Mouse (Mus musculus) NIH3T3 (cell line): ENCODE measurements around the gene Defb25.
A peak's percentile ranks its signal among the peaks of the same experiment; 100 is the strongest.
"Not testable (repeated sequence)": the region's sequence is repeated elsewhere in the genome, so short reads cannot be mapped to it uniquely, and the experiment has no call there.

Experiments
- DNase-seq: peaks from one replicate; pipeline ENCODE4 v3.0.0-alpha.2; 2012; ENCODE audit warnings: low read depth

Defb25 gene

GRCm38 (mm10) chr2:152622953-152623352 is at the start of gene Defb25:
Gene Defb25, minus strand, starts transcription at chr2:152623053.
- DNase-seq: no peak

DNA sequence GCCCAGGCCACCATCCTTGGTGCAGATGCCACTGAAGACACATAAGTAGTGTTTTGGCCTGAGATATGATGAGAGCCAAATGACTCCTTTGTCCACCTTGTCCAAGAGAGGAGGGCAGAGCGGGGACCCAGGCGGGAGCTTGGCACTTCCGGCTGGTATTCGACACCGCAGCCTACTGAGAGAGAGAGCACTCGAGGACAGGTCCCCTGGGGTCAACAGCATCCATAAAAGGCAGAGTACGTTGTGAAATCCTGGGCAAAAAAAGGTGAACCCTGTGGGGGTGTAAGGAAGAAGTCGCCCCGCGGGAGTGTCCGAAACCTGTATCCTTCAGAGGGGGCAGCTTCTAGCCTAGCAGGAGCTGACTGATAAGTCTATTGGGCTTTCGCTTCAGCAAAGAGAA is 49.3 kb upstream of the Defb25 start:
- DNase-seq: no peak

GRCm38 (mm10) chr2:152671642-152671999 is 48.8 kb upstream of the Defb25 start:
- peak; percentile 72 for DNase-seq

- DNase-seq: no peak
These were observed 48.3 kb upstream of the Defb25 start for GRCm38 (mm10) chr2:152670983-152671641.

DNA sequence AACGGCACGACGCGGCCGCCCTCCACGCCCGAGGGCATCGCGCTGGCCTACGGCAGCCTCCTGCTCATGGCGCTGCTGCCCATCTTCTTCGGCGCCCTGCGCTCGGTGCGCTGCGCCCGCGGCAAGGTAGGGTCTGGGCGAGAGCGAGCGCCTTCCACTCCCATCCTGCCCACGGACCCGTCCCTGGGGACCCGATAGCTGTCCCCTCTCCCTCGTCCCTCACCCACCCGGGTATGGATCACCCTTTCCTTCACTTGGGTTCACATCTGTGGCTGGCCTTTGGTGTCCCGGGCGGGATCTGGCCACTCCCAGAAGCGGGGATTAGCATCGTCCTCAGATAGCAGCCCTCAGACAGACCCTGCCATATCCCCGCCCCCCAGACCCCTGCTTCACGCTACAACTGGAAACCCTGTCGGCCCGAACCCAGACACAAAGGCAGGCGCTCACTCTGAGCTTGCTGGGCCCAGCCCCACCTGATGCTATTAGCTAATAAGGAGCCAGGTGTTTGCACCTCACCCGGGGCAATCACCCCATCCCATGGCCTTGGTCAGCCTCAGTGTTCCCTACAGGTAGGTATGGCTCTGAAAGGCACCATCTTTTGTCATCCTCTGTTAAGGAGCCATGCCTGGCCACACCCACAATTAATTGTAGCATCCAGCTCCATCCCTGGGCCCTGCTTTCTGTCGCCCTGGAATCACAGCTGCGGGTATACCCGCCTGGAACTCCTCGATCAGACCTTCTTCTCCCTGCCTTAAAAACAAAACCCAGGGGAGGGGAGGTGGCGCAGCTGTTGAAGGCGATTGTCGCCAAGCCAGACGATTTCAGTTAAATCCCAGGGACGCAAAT is 47.0 kb upstream of the Defb25 start:
- peak; percentile 66 for DNase-seq

GRCm38 (mm10) chr2:152669256-152669638 is 46.4 kb upstream of the Defb25 start, which contains the start of gene H13:
Gene H13, plus strand, starts transcription at chr2:152669461.
- DNase-seq: peak; percentile 98

- not testable (repeated sequence) for DNase-seq
These were observed 43.3 kb upstream of the Defb25 start for GRCm38 (mm10) chr2:152666191-152666590.

DNA sequence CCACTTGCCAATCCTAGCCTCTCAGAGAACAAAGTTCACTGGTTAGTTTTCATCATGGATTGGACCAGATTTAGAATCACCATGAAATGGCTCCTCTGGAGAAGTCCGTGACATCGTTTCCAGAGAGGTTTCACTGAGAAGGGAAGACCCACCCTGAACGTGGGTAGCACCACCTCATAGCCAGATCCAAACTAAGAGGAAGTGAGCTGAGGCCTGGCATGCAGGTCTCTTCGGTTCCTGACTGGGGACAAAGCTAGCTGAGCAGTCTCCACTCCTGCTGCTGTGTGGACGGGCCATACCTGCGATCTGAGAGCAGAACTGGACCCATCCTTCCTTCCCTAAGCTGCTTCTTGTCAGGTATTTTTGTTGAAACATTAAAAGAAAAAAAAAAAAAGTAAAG is 38.3 kb upstream of the Defb25 start:
- no peak for DNase-seq

- peak; percentile 74 for DNase-seq
These were observed 34.5 kb upstream of the Defb25 start for GRCm38 (mm10) chr2:152657398-152657797.

- DNase-seq: peak; percentile 92
These were observed 31.2 kb upstream of the Defb25 start for GRCm38 (mm10) chr2:152653874-152654715.

GRCm38 (mm10) chr2:152652901-152653620 is 30.2 kb upstream of the Defb25 start:
- peak; percentile 88 for DNase-seq

DNA sequence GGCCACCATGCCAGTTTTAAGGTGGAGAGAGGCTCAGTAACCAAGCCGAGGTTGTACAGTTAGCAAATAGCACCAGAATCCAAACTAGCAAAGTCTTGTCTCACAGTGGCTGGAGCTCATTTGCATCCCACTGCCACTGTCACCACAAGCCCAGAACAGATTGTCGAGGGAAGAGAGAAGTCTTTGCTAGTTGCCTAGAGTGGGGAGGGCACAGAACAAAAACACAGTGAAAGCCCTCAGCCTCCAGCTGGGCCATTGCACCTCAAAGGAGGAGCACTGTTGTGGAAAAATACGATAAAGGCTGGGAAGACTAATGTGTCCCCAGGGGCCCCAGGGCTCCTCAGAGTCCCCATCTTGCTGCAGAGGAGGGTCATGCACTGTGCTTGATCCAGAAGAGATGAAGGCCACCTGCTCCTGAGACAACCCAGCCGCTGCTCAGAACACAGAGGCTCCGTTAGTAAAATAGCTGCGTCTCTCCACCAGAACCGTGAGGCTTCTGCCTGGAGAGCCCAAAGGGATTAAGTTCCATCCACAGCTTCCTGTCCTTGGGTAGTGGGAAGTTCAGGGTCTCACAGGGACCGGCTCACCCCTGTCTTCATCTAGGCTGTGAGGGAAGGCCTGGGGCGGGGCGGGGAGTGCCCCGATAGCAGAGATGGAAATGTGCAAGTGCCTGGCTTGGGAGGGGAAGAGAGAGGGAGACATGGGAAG is 16.7 kb upstream of the Defb25 start:
- DNase-seq: no peak

DNA sequence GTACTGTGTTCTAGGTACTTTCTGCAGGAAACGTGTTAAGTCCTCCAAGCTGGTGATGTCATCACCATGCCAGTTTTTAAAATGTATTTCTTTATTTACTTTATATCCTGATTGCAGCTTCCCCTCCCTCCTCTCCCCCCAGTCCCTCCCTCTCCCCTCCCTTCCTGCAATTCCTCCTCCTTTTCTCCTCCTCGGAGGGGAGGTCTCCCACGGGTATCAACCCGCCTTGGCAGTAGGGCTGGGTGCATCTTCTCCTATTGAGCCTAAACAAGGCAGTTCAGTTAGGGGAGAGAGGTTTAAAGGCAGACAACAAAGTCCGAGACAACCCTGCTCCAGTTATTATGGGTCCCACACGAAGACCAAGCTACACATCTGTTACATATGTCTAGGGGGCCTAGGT is 16.0 kb upstream of the Defb25 start:
- DNase-seq: no peak

- DNase-seq: no peak
These were observed 14.5 kb upstream of the Defb25 start for GRCm38 (mm10) chr2:152637381-152637780.

DNA sequence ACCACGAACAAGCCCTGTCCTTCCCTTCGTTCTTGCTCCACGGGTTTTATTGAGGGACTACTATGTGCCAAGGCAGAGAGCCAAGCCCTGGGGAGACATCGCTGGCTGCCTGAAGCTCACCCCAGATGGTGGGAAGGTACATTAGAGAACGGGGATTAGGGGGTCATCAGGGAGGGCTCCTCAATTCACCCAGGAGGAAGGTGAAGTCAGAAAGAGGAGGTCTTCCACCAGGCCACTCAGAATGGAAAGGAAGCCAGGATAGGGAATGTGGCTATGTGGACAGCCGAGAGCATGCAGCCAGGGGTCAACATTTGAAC is 14.1 kb upstream of the Defb25 start:
- no peak for DNase-seq

GRCm38 (mm10) chr2:152636246-152637005 is 13.6 kb upstream of the Defb25 start:
- DNase-seq: no peak

- DNase-seq: no peak
These were observed 11.5 kb upstream of the Defb25 start for GRCm38 (mm10) chr2:152634311-152634710.

DNA sequence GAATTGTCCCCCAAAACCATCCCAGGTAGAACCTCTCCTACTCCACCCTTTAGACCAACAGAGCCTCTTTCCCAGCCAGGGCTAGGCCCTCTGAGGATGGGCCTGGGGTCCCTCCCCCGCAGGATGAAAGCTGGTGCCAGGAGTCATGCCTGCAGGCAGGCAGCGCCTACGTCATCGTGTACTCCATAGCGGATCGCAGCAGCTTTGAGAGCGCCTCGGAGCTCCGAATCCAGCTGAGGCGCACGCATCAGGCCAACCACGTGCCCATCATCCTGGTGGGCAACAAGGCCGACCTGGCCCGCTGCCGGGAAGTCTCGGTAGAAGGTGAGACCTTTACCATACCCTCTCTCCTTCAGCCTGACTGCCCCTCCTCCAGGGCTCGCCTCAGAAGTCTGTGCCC is 10.5 kb upstream of the Defb25 start:
- no peak for DNase-seq

DNA sequence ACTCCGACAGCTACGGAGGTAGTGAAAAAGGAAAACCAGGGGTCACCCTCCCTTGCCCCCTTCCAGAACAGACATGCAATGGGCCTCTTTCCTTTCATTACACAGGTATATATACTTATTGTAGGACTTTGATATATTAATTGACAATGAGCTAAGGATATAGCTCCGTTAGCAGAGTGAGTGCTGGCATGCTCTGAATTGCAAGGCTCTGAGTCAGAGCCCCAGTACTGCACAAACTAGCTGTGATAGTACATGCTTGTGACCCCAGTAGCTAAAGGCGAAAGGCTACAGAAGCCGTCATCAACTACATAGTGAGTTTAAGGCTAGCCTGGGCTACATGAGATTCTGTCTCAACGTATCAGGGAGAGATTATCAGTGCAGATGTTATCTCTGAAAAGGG is 7.1 kb upstream of the Defb25 start:
- peak; percentile 45 for DNase-seq

GRCm38 (mm10) chr2:152629239-152629638 is 6.4 kb upstream of the Defb25 start:
- no peak for DNase-seq

- no peak for DNase-seq
These were observed 5.2 kb upstream of the Defb25 start for GRCm38 (mm10) chr2:152628066-152628465.
